Mouse (Mus musculus): Measurements from ENCODE around the gene Rnf121.

The Rnf121 gene

GRCm38 (mm10) chr7:102065046-102065891 is at the start of gene Rnf121, which contains the start of the genes Xndc1 and Xntrpc:
TSS of gene Rnf121 (minus strand) at chr7:102065469.
TSS of gene Xndc1 (plus strand) at chr7:102065511.
TSS of gene Xntrpc (plus strand) at chr7:102065713.
- peak; percentile 95 for DNase-seq (ENCODE audit: low read depth, low spot score)

DNA sequence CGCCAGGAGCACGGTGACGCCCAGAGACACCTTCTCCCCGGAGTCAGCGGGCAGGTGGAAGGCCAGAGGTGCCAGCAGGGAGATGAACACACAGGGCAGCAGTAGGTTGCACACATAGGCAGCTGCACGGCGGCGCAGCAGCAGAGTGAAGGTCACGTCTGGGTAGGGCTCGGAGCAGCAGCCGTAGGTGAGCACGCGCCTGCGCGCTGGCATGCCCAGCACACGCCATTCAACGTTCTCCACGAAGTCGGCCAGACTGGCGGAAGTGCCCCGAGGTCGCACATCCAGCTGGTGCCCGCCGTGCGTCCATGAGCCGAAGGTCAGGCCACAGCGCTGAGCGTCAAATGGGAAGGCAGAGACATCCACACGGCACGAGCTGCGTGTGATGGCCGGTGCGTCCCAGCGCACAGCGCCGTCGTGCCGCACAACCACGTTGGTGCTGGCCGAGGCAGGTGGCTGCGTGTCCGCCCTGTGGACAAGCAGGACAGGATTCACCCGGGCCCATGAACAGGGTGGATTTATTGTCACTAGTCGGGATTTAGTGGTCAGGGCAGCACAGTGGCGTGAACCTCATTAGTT is 48.0 kb upstream of the Rnf121 start:
- DNase-seq (ENCODE audit: low read depth, low spot score): peak; percentile 61

- no peak for DNase-seq (ENCODE audit: low read depth, low spot score)
These were observed 44.5 kb upstream of the Rnf121 start for GRCm38 (mm10) chr7:102109746-102110145.

- DNase-seq (ENCODE audit: low read depth, low spot score): no peak
These were observed 43.9 kb upstream of the Rnf121 start, which contains the start of gene Art5 for GRCm38 (mm10) chr7:102109171-102109570. TSS of gene Art5 (minus strand) at chr7:102109489.

DNA sequence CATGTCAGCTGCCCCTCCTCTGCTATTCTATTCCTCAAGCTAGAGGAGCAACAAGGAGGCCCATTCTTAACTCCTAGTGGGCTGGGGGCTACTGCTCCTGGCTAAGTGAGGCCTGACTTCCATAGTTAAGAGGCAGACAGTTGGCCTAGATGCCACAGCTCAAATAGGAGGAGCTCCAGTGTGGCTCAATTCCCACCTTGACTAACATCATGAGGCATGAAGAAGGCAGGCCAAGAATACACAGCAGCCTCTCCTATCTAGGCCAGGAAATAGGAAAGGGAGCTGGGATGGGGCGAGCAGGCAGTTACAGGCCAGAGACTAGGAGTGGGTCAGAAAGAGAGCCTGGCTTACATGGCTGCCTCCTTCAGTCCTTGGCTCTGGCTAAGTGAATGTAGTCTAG is 42.9 kb upstream of the Rnf121 start:
- no peak for DNase-seq (ENCODE audit: low read depth, low spot score)

DNA sequence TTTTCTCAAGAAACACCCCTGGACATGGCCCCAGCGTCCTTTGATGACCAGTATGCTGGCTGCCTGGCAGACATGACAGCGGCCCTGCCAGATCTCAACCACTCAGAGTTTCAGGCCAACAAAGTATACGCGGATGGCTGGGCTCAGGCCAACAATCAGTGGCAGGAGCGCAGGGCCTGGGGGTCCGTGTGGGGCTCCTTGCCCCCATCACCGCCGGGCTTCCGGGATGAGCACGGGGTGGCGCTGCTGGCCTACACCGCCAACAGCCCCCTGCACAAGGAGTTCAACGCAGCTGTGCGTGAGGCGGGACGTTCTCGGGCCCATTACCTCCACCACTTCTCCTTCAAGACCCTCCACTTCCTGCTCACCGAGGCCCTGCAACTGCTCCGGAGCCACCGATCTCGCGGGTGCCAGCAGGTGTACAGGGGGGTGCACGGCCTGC is 41.5 kb upstream of the Rnf121 start:
- DNase-seq (ENCODE audit: low read depth, low spot score): peak; percentile 58

GRCm38 (mm10) chr7:102104126-102104525 is 38.9 kb upstream of the Rnf121 start:
- no peak for DNase-seq (ENCODE audit: low read depth, low spot score)

DNA sequence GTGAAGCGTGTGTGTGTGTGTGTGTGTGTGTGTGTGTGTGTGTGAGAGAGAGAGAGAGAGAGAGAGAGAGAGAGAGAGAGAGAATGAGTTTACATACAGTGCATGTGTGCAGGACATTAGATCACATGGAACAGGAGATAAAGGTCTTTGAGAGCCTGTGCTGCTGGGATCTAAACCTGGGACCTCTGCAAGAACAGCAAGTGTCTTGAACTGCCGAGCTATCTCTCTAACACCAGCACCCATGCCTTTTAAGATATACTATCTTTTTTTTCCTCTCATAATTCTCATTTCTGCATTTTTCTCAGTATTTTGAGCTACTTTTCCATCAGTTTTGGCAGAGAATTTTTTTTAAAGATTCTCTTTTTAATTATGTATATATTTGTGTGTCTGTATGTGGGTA is 38.3 kb upstream of the Rnf121 start:
- no peak for DNase-seq (ENCODE audit: low read depth, low spot score)

GRCm38 (mm10) chr7:102102696-102103095 is 37.4 kb upstream of the Rnf121 start:
- DNase-seq (ENCODE audit: low read depth, low spot score): peak; percentile 56

DNA sequence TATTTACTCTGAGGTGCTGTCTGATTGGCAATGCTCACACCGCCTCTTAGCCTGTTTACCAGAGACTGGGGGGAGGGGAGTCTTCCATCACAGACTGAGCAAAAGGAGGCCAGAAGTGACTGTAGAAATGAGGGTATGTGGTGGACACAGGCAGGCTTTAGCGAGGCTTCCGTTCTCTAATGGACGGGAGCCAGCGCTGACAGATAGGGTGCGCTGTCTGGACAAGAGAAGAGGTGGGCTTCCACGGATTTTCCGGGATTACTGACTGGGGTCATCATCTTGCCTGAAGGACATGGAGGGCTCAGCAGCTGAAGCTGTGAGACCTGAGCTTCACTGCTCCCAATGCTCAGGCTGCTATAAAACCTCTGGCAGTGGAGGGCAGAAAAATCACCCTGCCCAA is 37.0 kb upstream of the Rnf121 start:
- DNase-seq (ENCODE audit: low read depth, low spot score): no peak

DNA sequence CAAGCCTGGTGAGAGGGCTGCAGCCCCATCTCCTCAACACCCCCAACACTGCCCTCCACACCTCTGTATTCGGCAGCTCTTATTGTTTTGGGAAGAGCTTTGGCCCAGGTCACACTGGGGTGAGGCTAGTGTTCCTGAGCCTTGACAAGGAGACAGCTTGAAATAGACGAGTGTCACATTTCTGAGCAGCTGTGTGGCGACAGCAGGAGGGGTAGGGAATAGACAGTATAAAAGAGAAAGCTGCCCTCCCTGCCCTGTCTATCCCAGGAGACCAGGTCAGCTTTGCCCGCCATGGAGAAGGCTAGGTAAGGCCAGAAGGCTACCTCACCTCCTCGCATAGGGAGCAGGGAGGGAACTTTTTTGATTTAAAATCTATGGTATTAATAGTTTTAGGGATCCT is 36.2 kb upstream of the Rnf121 start, which contains the start of gene Art1:
Gene Art1, plus strand, starts transcription at position 257 of the 400 bp plus-strand sequence.
- no peak for DNase-seq (ENCODE audit: low read depth, low spot score)

GRCm38 (mm10) chr7:102100868-102101267 is 35.6 kb upstream of the Rnf121 start:
- no peak for DNase-seq (ENCODE audit: low read depth, low spot score)

- DNase-seq (ENCODE audit: low read depth, low spot score): peak; percentile 91
These were observed 34.7 kb upstream of the Rnf121 start for GRCm38 (mm10) chr7:102099760-102100661.

GRCm38 (mm10) chr7:102087336-102087735 is 22.1 kb upstream of the Rnf121 start:
- DNase-seq (ENCODE audit: low read depth, low spot score): no peak

DNA sequence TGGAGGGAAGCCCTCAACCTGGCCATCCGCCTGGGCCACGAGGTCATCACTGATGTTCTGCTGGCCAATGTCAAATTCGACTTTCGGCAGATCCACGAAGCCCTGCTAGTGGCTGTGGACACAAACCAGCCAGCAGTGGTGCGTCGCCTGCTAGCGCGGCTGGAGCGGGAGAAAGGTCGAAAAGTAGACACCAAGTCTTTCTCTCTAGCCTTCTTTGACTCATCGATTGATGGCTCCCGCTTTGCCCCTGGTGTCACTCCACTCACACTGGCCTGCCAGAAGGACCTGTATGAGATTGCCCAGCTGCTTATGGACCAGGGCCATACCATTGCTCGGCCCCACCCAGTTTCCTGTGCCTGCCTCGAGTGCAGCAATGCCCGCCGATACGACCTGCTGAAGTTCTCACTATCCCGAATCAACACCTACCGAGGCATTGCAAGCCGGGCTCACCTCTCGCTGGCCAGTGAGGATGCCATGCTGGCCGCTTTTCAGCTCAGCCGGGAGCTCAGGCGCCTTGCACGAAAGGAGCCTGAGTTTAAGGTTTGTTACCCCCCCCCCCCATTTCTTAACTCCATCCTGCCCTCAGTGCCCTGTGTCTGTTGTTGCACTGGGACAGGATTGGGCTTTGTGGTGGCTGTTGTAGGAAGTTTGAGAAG is 18.9 kb upstream of the Rnf121 start:
- no peak for DNase-seq (ENCODE audit: low read depth, low spot score)

DNA sequence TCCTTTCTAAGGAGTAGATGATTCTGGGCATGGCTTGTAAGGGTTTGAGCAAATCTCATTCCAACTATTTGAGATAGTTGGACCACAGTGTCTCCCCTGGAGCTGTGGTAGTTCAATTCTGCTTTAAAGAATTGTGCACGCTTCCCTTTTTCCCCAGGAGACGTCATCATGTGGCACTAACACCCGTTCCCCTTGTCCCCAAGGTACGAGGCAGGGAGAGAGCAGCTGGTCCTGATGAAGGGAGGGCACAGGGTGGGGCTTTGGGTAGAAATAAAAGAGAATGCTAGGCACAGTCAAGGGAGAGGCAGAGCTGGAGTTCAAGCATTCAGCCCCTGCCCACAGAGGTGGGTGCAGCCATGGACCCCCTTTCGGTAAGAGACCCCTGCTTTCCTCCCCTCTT is 17.5 kb upstream of the Rnf121 start, which contains the start of gene Trpc2:
Gene Trpc2, plus strand, starts transcription at position 301 of the 400 bp plus-strand sequence.
- no peak for DNase-seq (ENCODE audit: low read depth, low spot score)

GRCm38 (mm10) chr7:102081784-102082183 is 16.5 kb upstream of the Rnf121 start:
- no peak for DNase-seq (ENCODE audit: low read depth, low spot score)

- DNase-seq (ENCODE audit: low read depth, low spot score): no peak
These were observed 15.0 kb upstream of the Rnf121 start for GRCm38 (mm10) chr7:102080311-102080710.

GRCm38 (mm10) chr7:102078517-102078916 is 13.2 kb upstream of the Rnf121 start:
- DNase-seq (ENCODE audit: low read depth, low spot score): peak; percentile 62

DNA sequence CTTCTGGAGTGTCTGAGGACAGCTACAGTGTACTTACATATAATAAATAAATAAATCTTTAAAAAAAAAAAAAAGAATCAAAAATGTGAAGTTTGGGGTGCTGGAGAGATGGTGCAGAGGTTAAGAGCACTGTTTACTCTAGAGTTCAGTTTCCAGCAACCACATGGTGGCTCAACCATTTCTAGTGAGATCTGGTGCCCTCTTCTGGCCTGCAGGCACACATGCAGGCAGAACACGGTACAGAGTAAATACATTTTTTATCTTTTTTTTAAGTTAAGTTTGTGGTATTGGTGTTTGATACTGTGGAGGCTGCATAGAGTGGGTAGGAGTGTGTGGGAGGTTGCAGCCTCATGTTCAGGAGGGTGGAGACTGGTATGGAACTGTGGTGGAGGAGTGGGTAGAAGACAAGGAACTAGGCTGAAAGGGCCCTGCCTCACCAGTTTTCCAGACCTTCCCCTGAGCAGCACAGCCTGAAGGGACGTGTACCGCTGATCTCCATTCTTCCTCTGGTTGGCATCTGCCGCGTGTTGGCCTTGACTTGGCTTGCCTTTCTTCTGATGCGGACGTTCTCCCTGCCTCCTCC is 11.5 kb upstream of the Rnf121 start:
- peak; percentile 71 for DNase-seq (ENCODE audit: low read depth, low spot score)

- peak; percentile 22 for DNase-seq (ENCODE audit: low read depth, low spot score)
These were observed 1.1 kb upstream of the Rnf121 start for GRCm38 (mm10) chr7:102066363-102066762.
